Comparison of ENCODE assay signal across 8 mouse cellular contexts in the genomic region with DNA sequence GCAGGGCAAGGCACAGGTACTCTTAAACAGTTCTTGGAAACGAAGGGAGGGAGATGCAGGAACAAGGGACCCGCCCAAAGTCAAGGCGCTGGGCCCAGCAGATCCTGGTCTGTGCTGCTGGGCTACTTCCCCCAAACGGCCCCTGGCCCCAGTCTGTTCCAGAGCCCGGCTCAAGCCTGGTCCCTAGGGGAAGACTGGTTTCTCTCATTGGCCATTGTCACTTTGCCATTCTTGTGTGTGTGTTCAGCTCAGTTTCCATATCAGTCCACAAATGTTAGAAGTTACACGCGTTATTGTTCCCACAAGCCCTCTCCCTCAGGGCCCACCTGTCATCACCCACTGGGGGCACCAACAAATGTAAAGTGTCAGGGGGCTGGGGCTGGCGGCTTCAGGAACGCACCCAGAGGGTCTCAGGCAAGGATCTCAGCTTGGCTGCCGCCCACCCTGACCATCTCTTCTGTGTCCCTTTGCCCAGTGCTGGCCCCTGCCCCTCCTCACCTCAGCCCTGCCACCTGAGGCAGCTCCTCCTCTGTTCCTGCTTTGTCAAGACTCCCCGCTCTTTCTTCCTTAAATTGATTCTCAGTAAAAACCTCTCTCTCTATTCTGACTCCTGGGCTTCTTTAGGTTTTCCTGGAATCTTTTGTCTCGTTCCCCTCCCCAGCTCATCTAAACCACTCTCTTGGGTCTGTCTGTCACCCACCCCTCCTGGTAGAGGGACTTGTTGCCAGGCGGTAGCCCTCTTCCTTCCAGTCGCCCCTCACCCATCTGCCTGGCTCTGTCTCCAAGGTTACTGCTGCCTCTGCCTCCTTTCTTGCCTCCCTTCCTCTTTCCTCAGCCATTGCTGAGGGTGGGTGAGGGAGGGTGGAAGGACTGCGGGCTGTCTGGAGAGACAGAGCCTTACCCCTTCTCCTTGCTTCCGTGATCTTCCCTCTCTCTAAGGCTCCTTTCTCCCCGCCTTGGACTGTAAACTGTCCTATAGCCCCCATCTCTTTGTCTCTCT.
DNase-seq lines count a peak whose midpoint lies in the region; ATAC-seq and TF ChIP-seq lines count a peak whose summit lies in the region.

No protein-coding gene starts in this region.

- no peak for TF ChIP-seq EP300 in heart, adult 2 months (IDR thresholded peaks at IDR 0.05; ENCODE audit: insufficient read depth, low read depth, low read length)

- DNase-seq in heart, adult 2 months, result no peak
- DNase-seq in embryo, embryonic 11.5 days (ENCODE audit: low read depth, low spot score), result peak; percentile 36
- DNase-seq in hindbrain, postnatal 0 days (ENCODE audit: low spot score), result peak; percentile 77
- peak; percentile 78 for DNase-seq in midbrain, embryonic 14.5 days
- no peak for DNase-seq in yolk sac, embryonic 10.5 days (ENCODE audit: low spot score)
- DNase-seq in adrenal gland, postnatal 4 days (ENCODE audit: low spot score in 2 of 2), result no peak
- no peak for DNase-seq in urinary bladder, postnatal 25 days (ENCODE audit: low spot score)

- TF ChIP-seq CTCF in heart, adult 2 months (IDR thresholded peaks at IDR 0.05), result no peak
- TF ChIP-seq CTCF in hindbrain, postnatal 0 days (IDR thresholded peaks at IDR 0.05; ENCODE audit: low read depth), result no peak

- H3K4me1 ChIP-seq in heart, embryonic 14.5 days (ENCODE audit: control insufficient read depth in 2 of 2, insufficient read depth in 2 of 2, low read length in 2 of 2), result no peaks in the 10 kb centered on the region; a peak in 1 of 4 replicates
- H3K4me1 ChIP-seq in heart, adult 2 months (ENCODE audit: control insufficient read depth, insufficient read depth, low read length), result no peaks in the 10 kb centered on the region
- H3K4me1 ChIP-seq in hindbrain, postnatal 0 days (ENCODE audit: insufficient read depth, low read length), result peaks cover 9% of the 10 kb centered on the region; the same call in 1 of the 2 replicates
- peaks cover 14% of the 10 kb centered on the region for H3K4me1 ChIP-seq in midbrain, embryonic 14.5 days (ENCODE audit: control insufficient read depth, insufficient read depth, low read length)

- no peaks in the 10 kb centered on the region for H3K9me3 ChIP-seq in heart, embryonic 14.5 days (ENCODE audit: control insufficient read depth, low read length)
- no peaks in the 10 kb centered on the region for H3K9me3 ChIP-seq in hindbrain, postnatal 0 days (ENCODE audit: low read length)
- H3K9me3 ChIP-seq in midbrain, embryonic 14.5 days (ENCODE audit: control insufficient read depth, low read length), result no peaks in the 10 kb centered on the region

- H3K9ac ChIP-seq in heart, embryonic 14.5 days (ENCODE audit: low read length), result no peak overlapping the region
- no peak overlapping the region for H3K9ac ChIP-seq in heart, adult 2 months (ENCODE audit: low read depth, low read length)
- peak overlapping the region; percentile 50 for H3K9ac ChIP-seq in hindbrain, postnatal 0 days (replicated peaks; ENCODE audit: low read length)
- H3K9ac ChIP-seq in midbrain, embryonic 14.5 days (replicated peaks; ENCODE audit: low read length), result peak overlapping the region; percentile 63

- H3K27ac ChIP-seq in heart, embryonic 14.5 days (replicated peaks in 1 of 2; ENCODE audit: control insufficient read depth in 1 of 2, insufficient read depth in 1 of 2, low read depth in 2 of 2, low read length in 2 of 2), result no peak overlapping the region
- H3K27ac ChIP-seq in heart, adult 2 months, result no peak overlapping the region
- H3K27ac ChIP-seq in hindbrain, postnatal 0 days, result peak overlapping the region; percentile 77
- H3K27ac ChIP-seq in midbrain, embryonic 14.5 days (replicated peaks; ENCODE audit: low read depth, low read length), result peak overlapping the region; percentile 84

- 26% methylated on average over 17 of the region's 17 CpGs for WGBS in heart, embryonic 14.5 days
- WGBS in heart, adult 2 months, result 30% methylated on average over 17 of the region's 17 CpGs
- 20% methylated on average over 17 of the region's 17 CpGs for WGBS in hindbrain, postnatal 0 days
- WGBS in midbrain, embryonic 14.5 days, result 17% methylated on average over 17 of the region's 17 CpGs

- peak overlapping the region; percentile 27 to 37 for H3K4me3 ChIP-seq in heart, embryonic 14.5 days (ENCODE audit: control insufficient read depth in 1 of 2, insufficient read depth in 1 of 2, low read depth in 1 of 2, low read length in 2 of 2)
- no peak overlapping the region for H3K4me3 ChIP-seq in heart, adult 2 months
- H3K4me3 ChIP-seq in hindbrain, postnatal 0 days (ENCODE audit: low read length), result peak overlapping the region; percentile 36
- peak overlapping the region; percentile 30 for H3K4me3 ChIP-seq in midbrain, embryonic 14.5 days (replicated peaks; ENCODE audit: low read depth, low read length)

- H3K79me2 ChIP-seq in heart, adult 2 months (replicated peaks; ENCODE audit: control insufficient read depth, insufficient read depth, low read length), result no peaks in the 10 kb centered on the region

- H3K27me3 ChIP-seq in heart, embryonic 14.5 days (ENCODE audit: control insufficient read depth, insufficient read depth, low read length), result peaks cover 39% of the 10 kb centered on the region
- H3K27me3 ChIP-seq in heart, adult 2 months (ENCODE audit: control insufficient read depth, insufficient read depth, low read length), result no peaks in the 10 kb centered on the region
- no peaks in the 10 kb centered on the region; the same call in 1 of the 2 replicates for H3K27me3 ChIP-seq in hindbrain, postnatal 0 days (ENCODE audit: insufficient read depth, low read length)
- H3K27me3 ChIP-seq in midbrain, embryonic 14.5 days (ENCODE audit: control insufficient read depth, insufficient read depth, low read length), result 0 out of 2 replicates have a peak, but pooled peaks cover under 1% of the 10 kb centered on the region

- H3K36me3 ChIP-seq in heart, embryonic 14.5 days (ENCODE audit: control insufficient read depth, insufficient read depth, low read length), result no peaks in the 10 kb centered on the region
- no peaks in the 10 kb centered on the region for H3K36me3 ChIP-seq in heart, adult 2 months (ENCODE audit: control insufficient read depth, insufficient read depth, low read length)
- no peaks in the 10 kb centered on the region for H3K36me3 ChIP-seq in hindbrain, postnatal 0 days (ENCODE audit: insufficient read depth, low read length)
- no peaks in the 10 kb centered on the region for H3K36me3 ChIP-seq in midbrain, embryonic 14.5 days (ENCODE audit: control insufficient read depth, insufficient read depth, low read length)

- ATAC-seq in heart, embryonic 14.5 days (ENCODE audit: insufficient number of reproducible peaks, insufficient read depth, low FRiP score, low read depth), result no peak
- ATAC-seq in hindbrain, postnatal 0 days, result peak; percentile 81
- ATAC-seq in midbrain, embryonic 14.5 days (ENCODE audit: low FRiP score, low TSS enrichment), result peak; percentile 74; the same call in 1 of the 2 replicates

- intact Hi-C loops in heart, adult 2 months (cut with DNase I), result no loop called here

- TF ChIP-seq POLR2A in heart, adult 2 months (IDR thresholded peaks at IDR 0.05; ENCODE audit: insufficient read depth, low read depth, low read length), result no peak

- peak overlapping the region; percentile 56 for H3K4me2 ChIP-seq in heart, embryonic 14.5 days (ENCODE audit: low read length)
- peak overlapping the region; percentile 64 for H3K4me2 ChIP-seq in hindbrain, postnatal 0 days (ENCODE audit: low read depth, low read length)
- peak overlapping the region; percentile 58 for H3K4me2 ChIP-seq in midbrain, embryonic 14.5 days (ENCODE audit: low read length)

Comparison
In these comparisons a context has a peak if more than half of its experiments do, and no peak if none do; other contexts are left out.
1. H3K27ac ChIP-seq: peak in hindbrain, postnatal 0 days (single experiment) and midbrain, embryonic 14.5 days (single experiment); none in heart, embryonic 14.5 days (0 of 2) and heart, adult 2 months (single experiment).
2. H3K9ac ChIP-seq: peak in hindbrain, postnatal 0 days (single experiment) and midbrain, embryonic 14.5 days (single experiment); none in heart, embryonic 14.5 days (single experiment) and heart, adult 2 months (single experiment).
3. DNase-seq: peak in embryo, embryonic 11.5 days (single experiment), hindbrain, postnatal 0 days (single experiment) and midbrain, embryonic 14.5 days (single experiment); none in heart, adult 2 months (0 of 2), yolk sac, embryonic 10.5 days (single experiment), adrenal gland, postnatal 4 days (0 of 2) and urinary bladder, postnatal 25 days (single experiment).
4. Peak in every context shown above with its lines, with median percentiles within 50 percentile points of each other: H3K4me2 ChIP-seq.